Mouse (Mus musculus) ES-E14 (cell line): ENCODE data around the gene Pdpn. TPM values are rescaled to one million over a fixed set of nuclear protein-coding genes. Genes with fewer than 3 reads are reported as not detected.

Source experiments
- DNase-seq: peaks from one replicate; pipeline ENCODE4 v3.0.0-alpha.2; 2013; ENCODE audit warnings: low read depth, low spot score
- H3K27ac ChIP-seq: 2 replicates; pipeline ENCODE4 v1.5.1; 2012; ENCODE audit warnings: low read depth, mild to moderate bottlenecking, low read length, moderate library complexity, mixed read lengths; ENCODE audit not compliant: poor library complexity, insufficient read depth, severe bottlenecking
- H3K36me3 ChIP-seq: 2 replicates; pipeline ENCODE4 v1.6.1; 2012; ENCODE audit warnings: mild to moderate bottlenecking, low read length, moderate library complexity, mixed read lengths; ENCODE audit not compliant: control insufficient read depth, poor library complexity, insufficient read depth, severe bottlenecking
- H3K4me1 ChIP-seq, 2 experiments: fragments of 150-350 bp in 1 of 2; sonication (generic) in 1 of 2; 2 replicates each; pipeline ENCODE4 v1.6.1; 2012; ENCODE audit warnings: low read length in 2 of 2, mild to moderate bottlenecking in 1 of 2, mixed read lengths in 1 of 2; ENCODE audit not compliant: control insufficient read depth in 2 of 2, insufficient read depth in 2 of 2, poor library complexity in 1 of 2
- H3K4me3 ChIP-seq, 2 experiments: fragments of 150-350 bp in 1 of 2; sonication (generic) in 1 of 2; 2 replicates each; pipeline ENCODE4 v1.5.1; 2012; ENCODE audit warnings: low read length in 2 of 2, low read depth in 1 of 2, mild to moderate bottlenecking in 1 of 2, mixed read lengths in 1 of 2; ENCODE audit not compliant: insufficient read depth in 1 of 2, poor library complexity in 1 of 2, severe bottlenecking in 1 of 2
- H3K9ac ChIP-seq: 2 replicates; pipeline ENCODE4 v1.6.1; 2012; ENCODE audit warnings: low read depth, mild to moderate bottlenecking, low read length, mixed read lengths; ENCODE audit not compliant: poor library complexity, insufficient read depth, severe bottlenecking
- H3K9me3 ChIP-seq: fragments of 150-350 bp; sonication (generic); 2 replicates; pipeline ENCODE4 v1.6.1; 2012; ENCODE audit warnings: low read depth, mild to moderate bottlenecking, low read length; ENCODE audit not compliant: control insufficient read depth, insufficient read depth
- CHD2 ChIP-seq: IDR thresholded peaks from 2 replicates; pipeline ENCODE4 v1.6.1; 2014; ENCODE audit warnings: mild to moderate bottlenecking, low read depth, low read length, inconsistent platforms
- HCFC1 ChIP-seq: IDR thresholded peaks from 2 replicates; pipeline ENCODE4 v1.6.1; 2012; ENCODE audit warnings: low read length, inconsistent platforms, borderline replicate concordance; ENCODE audit not compliant: insufficient read depth
- MAFK ChIP-seq: IDR thresholded peaks from 2 replicates; pipeline ENCODE4 v1.6.1; 2014; ENCODE audit warnings: mild to moderate bottlenecking, low read depth, low read length, inconsistent platforms; ENCODE audit not compliant: insufficient read depth
- ZC3H11A ChIP-seq: IDR thresholded peaks from 2 replicates; pipeline ENCODE4 v1.6.1; 2012; ENCODE audit warnings: low read depth, mild to moderate bottlenecking, inconsistent platforms, low read length, borderline replicate concordance
- ZNF384 ChIP-seq: IDR thresholded peaks from 2 replicates; pipeline ENCODE4 v1.6.1; 2012; ENCODE audit warnings: low read depth, low read length, inconsistent platforms
- in situ Hi-C, 2 experiments: fragments of 600-800 bp; cut with MboI; formaldehyde crosslinking; loops; one replicate each; pipeline ENCODE4 v1.15.1; 2025; ENCODE audit warnings: low sequenced_read_pairs in 2 of 2, inconsistent platforms in 1 of 2; ENCODE audit not compliant: unreplicated experiment in 2 of 2
- total RNA-seq: library from RNA; depleted of rRNA; stranded (reverse); fragments of 300-350 nt; gene quantifications from 2 replicates; pipeline ENCODE4 v1.2.3, GENCODE M21; 2012

Pdpn gene
- total RNA-seq, 1 experiment = 21.7 TPM

DNA sequence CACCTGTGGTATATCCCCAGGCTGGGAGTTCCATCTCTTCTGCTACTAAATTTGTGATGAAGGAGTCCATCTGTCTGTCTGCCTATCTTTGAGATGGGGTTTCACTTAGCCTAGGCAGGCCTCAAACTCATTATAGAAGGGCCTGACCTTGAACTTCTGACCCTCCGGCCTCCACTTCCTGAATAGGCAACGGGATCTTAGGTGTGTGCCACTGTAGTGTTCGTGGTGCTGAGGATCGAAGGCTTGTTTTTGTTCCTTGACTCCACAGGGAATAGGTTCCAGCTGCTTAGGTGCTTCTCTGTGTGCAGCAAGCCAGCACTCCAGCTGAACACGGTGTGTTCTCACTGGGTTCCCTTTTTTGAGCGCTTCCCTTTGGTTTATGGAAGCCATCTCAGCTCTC is 13.9 kb upstream of the Pdpn start:
- H3K27ac ChIP-seq = peak overlapping the region; percentile 53; the same call in 1 of the 2 replicates
- in situ Hi-C loops = no loop called here
- H3K4me1 ChIP-seq = peaks cover 2 to 6% of the 10 kb centered on the region in 2 experiments; a peak in 3 of 4 replicates
- peak overlapping the region; percentile 58; the same call in 1 of the 2 replicates for H3K9ac ChIP-seq
- H3K9me3 ChIP-seq = no peaks in the 10 kb centered on the region
- no peak overlapping the region for H3K4me3 ChIP-seq
- peaks cover 3% of the 10 kb centered on the region; the same call in 1 of the 2 replicates for H3K36me3 ChIP-seq
- DNase-seq = no peak
- TF ChIP-seq MAFK (no peak), CHD2 (no peak), ZC3H11A (no peak), ZNF384 (no peak)

DNA sequence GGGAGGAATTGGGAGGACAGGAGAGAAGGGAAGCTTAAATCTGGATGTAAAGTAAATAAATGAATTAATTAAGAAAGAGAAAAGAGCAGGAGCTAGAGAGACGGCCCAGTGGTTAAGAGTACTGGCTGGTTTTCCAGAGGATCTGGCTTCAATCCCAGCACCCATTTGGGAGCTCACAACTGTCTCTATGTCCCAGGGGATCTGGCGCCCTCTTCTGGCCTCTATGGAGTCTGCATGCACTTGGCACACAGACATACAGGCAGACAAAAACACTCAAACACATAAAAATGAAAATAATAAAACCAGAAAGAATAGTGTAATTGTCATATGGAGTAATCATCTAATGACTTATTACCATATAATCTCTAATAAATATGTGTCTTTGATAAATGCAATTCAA is 12.0 kb upstream of the Pdpn start:
- peak overlapping the region; percentile 36; the same call in 1 of the 2 replicates for H3K27ac ChIP-seq
- in situ Hi-C loops = no loop called here

GRCm38 (mm10) chr4:143305987-143306772 is 6.8 kb upstream of the Pdpn start:
- Histone ChIP-seq H3K27ac (peak overlapping the region; percentile 67), H3K9ac (no peak overlapping the region), H3K9me3 (no peaks in the 10 kb centered on the region), H3K4me3 (no peak overlapping the region), H3K4me1 (peaks cover 6 to 33% of the 10 kb centered on the region in 2 experiments; a peak in 3 of 4 replicates), H3K36me3 (peaks cover 3% of the 10 kb centered on the region; the same call in 1 of the 2 replicates)
- in situ Hi-C loops = no loop called here
- no peak for TF ChIP-seq HCFC1
- no peak for TF ChIP-seq MAFK
- no peak for TF ChIP-seq CHD2
- no peak for TF ChIP-seq ZNF384
- no peak for TF ChIP-seq ZC3H11A
- no peak for DNase-seq

More for the DNA sequence above, 12.0 kb upstream of the Pdpn start:
- Histone ChIP-seq H3K9ac (no peak overlapping the region), H3K36me3 (peaks cover 3% of the 10 kb centered on the region; the same call in 1 of the 2 replicates), H3K4me3 (no peak overlapping the region), H3K4me1 (peaks cover 2 to 12% of the 10 kb centered on the region in 2 experiments; a peak in 3 of 4 replicates), H3K9me3 (no peaks in the 10 kb centered on the region)
- peak; percentile 80 for DNase-seq
- TF ChIP-seq ZNF384 (no peak), MAFK (no peak), ZC3H11A (0 out of 2 replicates have a peak, but pooled peaks have one; percentile 5)

DNA sequence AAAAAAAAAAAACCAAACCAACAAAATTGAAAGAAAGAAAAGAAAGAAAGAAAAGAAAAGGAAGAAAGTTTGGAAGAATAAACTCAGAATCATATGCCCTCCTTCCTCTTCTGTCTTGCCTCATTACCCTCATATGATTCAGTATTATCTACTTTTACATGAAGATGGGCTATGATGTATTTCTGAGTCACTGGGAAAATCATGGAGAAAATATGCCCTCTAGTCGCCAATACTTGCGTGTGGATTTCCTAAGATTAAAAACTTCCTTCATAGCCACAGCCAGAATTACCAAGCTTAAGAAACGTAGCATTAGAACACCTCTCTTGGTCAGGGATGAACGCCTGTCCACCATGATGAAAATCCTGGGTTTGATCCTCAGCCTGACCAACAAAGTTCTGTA is 5.7 kb upstream of the Pdpn start:
- TF ChIP-seq HCFC1 (no peak), ZNF384 (no peak)
- in situ Hi-C loops = no loop called here
- Histone ChIP-seq H3K4me1 (peaks cover 8 to 36% of the 10 kb centered on the region in 2 experiments; a peak in 3 of 4 replicates), H3K4me3 (no peak overlapping the region), H3K9ac (no peak overlapping the region), H3K27ac (no peak overlapping the region), H3K9me3 (no peaks in the 10 kb centered on the region), H3K36me3 (peaks cover 3% of the 10 kb centered on the region; the same call in 1 of the 2 replicates)
- DNase-seq = no peak
